Mouse (Mus musculus) cerebellum, adult 2 months (tissue): Measurements from ENCODE around the gene St6galnac3.

Experiments
- CTCF ChIP-seq: fragments of 200-500 bp; IDR thresholded peaks from 2 replicates; pipeline ENCODE4 v1.5.1; 2011; ENCODE audit warnings: low read depth, mild to moderate bottlenecking, control low read depth, low read length, moderate library complexity, borderline replicate concordance; ENCODE audit not compliant: insufficient read depth
- POLR2A ChIP-seq: fragments of 200-500 bp; IDR thresholded peaks from 2 replicates; pipeline ENCODE4 v1.6.1; 2011; ENCODE audit warnings: low read length, control low read depth, borderline replicate concordance; ENCODE audit not compliant: insufficient read depth

GRCm38 (mm10) chr3:153738421-153738820 lies 13.4 kb upstream of the St6galnac3 start:
- TF ChIP-seq POLR2A (no peak), CTCF (no peak)
